Mouse (Mus musculus) spleen, adult 10 weeks (tissue): ENCODE data around the gene Sp140. TPM values are rescaled to one million over a fixed set of nuclear protein-coding genes. Genes with fewer than 3 reads are reported as not detected.

ENCODE experiments used
- polyA plus RNA-seq: library from polyadenylated mRNA; stranded (reverse); fragments of 350-450 nt; fragmentation: Illumina TruSeq; extraction: RNeasy Lipid Tissue Mini Kit (QIAGEN cat#74804); gene quantifications from one replicate; pipeline ENCODE4 v1.2.3, GENCODE M21; 2015; ENCODE audit warnings: low replicate concordance; ENCODE audit not compliant: insufficient read depth

The Sp140 gene
- 203 TPM for polyA plus RNA-seq

DNA sequence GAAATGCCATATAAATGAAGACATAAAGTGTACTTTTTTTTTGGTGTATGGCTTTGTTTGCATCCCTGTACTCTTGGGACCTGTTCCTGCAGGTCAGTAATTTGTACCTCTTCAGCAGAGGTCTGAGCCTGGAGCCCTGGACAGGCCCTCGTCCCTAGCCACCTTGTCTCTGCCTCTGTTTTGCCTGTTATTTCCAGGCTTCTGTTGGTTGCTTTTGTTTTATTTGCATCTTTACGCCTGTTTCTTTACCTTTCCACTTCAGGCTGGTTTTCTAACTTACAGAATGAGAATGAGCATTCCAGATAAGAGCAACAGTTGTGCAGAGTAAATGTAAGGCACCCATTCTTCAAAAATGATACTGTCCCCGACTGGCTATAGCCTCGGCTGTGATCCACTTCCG is at the start of gene Sp140:
Gene Sp140 (plus strand): TSS at position 301 of the 400 bp plus-strand sequence.

DNA sequence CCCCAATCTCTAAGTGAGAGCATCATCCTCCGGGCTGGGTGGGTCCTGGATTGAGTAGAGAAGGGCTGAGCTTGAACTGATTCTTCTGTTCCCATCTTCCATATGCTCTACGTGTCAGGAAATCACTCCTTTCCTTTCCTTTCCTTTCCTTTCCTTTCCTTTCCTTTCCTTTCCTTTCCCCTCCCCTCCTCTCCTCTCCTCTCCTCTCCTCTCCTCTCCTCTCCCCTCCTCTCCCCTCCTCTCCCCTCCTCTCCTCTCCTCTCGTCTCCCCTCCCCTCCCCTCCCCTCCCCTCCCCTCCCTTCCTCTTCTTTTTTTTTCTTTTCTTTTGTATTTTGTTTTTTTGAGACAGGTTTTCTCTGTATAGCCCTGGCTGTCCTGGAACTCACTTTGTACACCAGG is 24.8 kb upstream of the Sp140 start, which contains the start of gene G530012D18Rik:
Gene G530012D18Rik (plus strand): TSS at position 301 of the 400 bp plus-strand sequence.

GRCm38 (mm10) chr1:85598271-85599012 is 1.7 kb upstream of the Sp140 start, which contains the start of gene Sp110:
TSS of gene Sp110 (minus strand) at chr1:85598817.

GRCm38 (mm10) chr1:85649881-85650280 is 49.7 kb downstream of the Sp140 start, which contains the start of gene Sp100:
TSS of gene Sp100 (plus strand) at chr1:85649988.

Other genes with a start within 250 kb of the Sp140 start
- not detected for gene G530012D18Rik, start 24.7 kb upstream of the Sp140 start, polyA plus RNA-seq
- 279 TPM for gene Sp110, start 1.6 kb upstream of the Sp140 start, polyA plus RNA-seq
- gene Sp100, start 49.6 kb downstream of the Sp140 start, polyA plus RNA-seq = 752 TPM
- 187 TPM for gene A630001G21Rik, start 178.3 kb downstream of the Sp140 start, polyA plus RNA-seq
- 113 TPM for gene Cab39, start 193.1 kb downstream of the Sp140 start, polyA plus RNA-seq